Mouse (Mus musculus) neutrophil, adult 5-6 weeks (primary cell): ENCODE results near the gene Arhgap11a. TPM values are rescaled to one million over a fixed set of nuclear protein-coding genes. Genes with fewer than 3 reads are reported as not detected.

Source experiments
- ATAC-seq: fragments of 151-379, 151-347 bp; 2 replicates; pipeline ENCODE4 v1.8.0; 2017; ENCODE audit warnings: mild to moderate bottlenecking, moderate TSS enrichment; ENCODE audit not compliant: insufficient number of reproducible peaks, poor library complexity, low FRiP score, severe bottlenecking; ENCODE audit errors: extremely low read depth
- total RNA-seq: library from RNA; stranded (forward); fragments of 200-1000 nt; gene quantifications from 2 replicates; pipeline ENCODE4 v1.2.3, GENCODE M21; 2017

The Arhgap11a gene
- total RNA-seq, 1 experiment from 2014 or later: 21.6 TPM

DNA sequence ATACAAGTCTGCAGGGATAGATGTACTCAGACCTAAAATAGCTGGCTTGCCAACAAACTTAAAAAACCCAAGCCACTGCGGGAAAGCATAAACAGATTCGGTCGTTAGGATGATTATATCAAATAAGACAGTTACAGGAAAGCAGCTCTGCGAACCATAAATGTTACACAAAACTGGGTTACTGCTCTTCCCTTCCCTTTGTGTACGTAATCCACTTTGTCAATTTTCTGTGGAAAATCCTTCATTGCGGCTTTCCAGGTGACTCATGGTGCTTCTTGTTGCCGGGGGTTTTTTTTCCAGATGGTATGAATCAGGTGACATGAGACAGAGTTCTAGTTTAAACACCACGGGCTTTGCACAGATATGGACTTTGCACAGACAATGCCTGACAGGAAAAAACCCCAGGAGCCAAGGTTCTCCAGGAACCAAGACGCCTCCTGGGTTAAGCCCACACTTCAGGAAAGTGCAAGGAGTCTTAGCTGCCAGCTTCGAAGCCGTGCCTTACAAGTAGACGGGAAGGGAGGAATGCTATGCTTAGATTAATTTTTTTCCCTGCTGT lies 27.2 kb downstream of the Arhgap11a start:
- no peak for ATAC-seq

DNA sequence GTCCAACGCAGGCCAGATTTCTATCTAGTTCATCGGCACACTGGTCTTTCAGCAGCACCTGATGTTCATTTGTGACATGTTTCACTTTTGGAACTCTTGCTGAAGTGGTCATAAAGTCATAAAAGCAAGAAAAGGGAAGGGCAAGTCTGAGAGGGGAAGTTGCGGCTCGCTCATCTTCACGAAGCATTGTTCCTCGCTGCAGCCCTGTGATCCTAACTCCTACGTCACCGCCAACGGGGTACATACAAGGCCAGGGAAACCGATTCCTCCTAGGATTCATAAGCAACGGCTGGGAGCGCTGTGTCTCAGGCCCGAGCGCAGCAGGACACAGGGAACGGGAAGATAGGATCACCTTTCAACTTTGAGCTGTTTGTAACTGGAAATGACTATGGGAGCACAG lies 28.3 kb downstream of the Arhgap11a start:
- no peak for ATAC-seq

- no peak for ATAC-seq
Measured at GRCm38 (mm10) chr2:113817681-113818606, 30.5 kb downstream of the Arhgap11a start.

DNA sequence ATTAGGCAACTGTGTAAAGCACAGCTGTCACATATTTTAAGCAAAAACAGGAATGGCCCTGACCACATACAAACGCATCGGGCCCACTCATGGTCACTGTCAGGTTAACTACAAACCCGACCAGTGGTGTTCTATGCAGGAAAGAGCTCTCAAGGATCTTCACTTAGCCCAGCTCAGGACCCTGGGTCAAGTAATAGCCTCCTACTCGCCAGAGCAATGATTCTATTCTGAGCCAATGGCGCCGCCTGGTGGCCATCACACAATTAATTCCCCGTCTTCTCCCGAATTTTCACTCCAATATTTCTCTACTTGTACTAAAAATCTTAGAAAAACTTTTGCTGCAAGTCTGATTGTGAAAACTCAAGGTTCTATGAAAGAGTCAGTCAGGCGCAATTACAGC lies 40.8 kb downstream of the Arhgap11a start:
- ATAC-seq: no peak

- no peak for ATAC-seq
Measured at GRCm38 (mm10) chr2:113806851-113807577, 41.4 kb downstream of the Arhgap11a start.

DNA sequence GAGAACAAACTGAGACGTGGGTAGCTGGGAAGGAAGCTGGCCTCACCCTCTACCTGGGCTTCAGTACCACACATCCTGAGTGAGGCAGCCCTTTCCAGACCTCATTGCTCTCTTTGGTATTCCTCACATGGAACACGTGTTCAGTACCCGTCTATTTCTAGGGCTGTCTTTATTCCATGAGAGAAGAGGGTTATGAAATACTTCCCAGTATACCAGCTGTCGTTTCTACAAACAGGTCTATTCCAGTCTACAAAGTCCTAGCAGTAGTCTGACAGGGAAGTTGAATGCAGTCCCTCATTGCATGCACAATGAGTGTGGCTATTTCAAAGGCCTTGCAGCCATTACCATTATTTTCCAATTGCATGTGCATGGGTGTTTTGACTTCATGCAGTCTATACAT lies 42.7 kb downstream of the Arhgap11a start:
- no peak for ATAC-seq

DNA sequence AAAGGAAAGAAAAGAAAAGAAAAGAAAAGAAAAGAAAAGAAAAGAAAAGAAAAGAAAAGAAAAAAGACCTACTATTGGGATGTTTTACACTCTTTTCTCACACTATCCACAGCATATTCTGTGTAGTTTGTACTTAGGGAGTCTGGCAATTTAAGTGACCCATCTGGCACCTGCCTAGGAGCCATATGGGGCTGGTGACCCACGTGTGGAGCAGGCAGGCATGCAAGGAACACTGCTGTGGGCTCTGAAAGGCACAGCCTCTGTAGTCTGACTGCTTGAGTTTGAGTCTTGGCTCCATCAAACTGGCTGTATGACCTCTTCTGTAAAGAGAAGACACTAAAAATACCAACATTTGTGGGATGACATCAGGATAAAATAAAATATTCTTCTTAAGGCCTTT lies 44.7 kb downstream of the Arhgap11a start:
- no peak for ATAC-seq

DNA sequence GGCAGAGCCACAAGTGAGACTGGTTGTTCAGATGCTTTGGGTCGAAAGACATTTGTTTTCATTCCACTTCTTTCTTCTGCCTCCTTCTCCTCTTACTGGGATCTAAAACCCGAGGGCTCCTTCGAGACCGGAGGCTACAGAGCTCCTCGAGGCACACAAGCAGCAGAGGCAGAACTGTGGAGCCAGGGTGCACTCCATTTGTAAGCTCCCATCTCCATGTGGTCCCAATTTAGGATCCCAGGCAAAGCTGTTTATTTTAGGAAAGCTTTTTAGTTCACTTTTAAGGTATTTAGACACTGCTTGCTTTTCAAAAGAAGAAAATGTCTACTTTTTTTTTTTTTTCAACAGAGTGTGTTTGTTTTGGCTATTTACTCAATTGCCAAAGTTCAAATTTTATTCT lies 47.6 kb downstream of the Arhgap11a start:
- ATAC-seq: no peak

GRCm38 (mm10) chr2:113798605-113799004 lies 49.9 kb downstream of the Arhgap11a start:
- no peak for ATAC-seq

GRCm38 (mm10) chr2:113795186-113795585 lies 53.3 kb downstream of the Arhgap11a start:
- ATAC-seq: no peak

GRCm38 (mm10) chr2:113793521-113793920 lies 54.9 kb downstream of the Arhgap11a start:
- no peak for ATAC-seq

DNA sequence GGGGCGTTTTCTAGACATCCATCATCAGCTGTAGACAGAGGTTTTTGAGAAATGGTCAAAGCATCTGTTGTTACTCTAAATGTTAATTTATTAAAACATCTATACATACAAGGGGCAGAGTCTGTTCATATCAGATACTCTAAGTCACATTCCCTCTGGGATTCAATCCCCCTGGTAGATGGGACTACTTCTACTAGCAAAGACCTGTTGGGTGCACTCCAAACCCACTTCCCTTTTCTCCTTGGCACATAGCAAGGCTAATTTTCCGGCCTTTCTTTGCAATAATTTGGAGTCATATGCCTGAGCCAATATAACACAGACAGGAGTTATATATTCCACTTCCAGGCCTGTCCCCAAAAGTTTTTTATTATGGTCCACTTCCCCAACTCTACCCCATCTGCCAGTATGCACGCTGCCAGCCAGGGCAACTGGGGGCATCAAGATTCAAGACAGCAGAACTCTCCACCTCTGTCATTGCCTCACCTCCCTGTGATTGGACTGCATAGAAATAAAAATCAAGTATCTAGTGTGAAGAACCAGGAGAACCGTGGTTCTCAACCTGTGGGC lies 59.6 kb downstream of the Arhgap11a start:
- ATAC-seq: no peak

- no peak for ATAC-seq
Measured at GRCm38 (mm10) chr2:113787882-113788281, 60.6 kb downstream of the Arhgap11a start.

DNA sequence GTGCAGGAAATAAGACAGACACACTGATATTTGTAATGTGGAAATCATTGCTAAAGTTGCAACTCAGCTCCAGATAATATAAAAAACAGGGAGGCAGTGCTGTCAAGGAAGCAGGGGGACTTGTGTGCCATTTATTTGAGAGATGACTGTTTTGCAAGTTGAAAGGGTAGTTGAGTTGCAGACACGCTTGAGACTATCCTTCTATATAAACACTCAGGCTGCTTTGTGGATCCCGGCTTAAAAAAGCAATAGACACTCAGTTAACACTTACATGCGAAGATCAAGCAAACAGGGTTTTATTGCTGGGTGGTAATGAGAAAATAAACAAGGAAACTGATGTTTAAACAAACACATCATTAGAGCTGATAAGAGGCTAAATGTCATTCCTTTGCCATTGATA lies 63.6 kb downstream of the Arhgap11a start:
- ATAC-seq: no peak

- no peak for ATAC-seq
Measured at GRCm38 (mm10) chr2:113781521-113781920, 66.9 kb downstream of the Arhgap11a start.

Other genes starting within 250 kb of the Arhgap11a start
- gene Grem1, start 90.0 kb downstream of the Arhgap11a start, total RNA-seq: not detected in 2 replicates
- gene Scg5, start 19.5 kb downstream of the Arhgap11a start, total RNA-seq: 1.5 and 5.0 TPM in 2 replicates
- not detected in 2 replicates for gene Gjd2, start 165.0 kb upstream of the Arhgap11a start, total RNA-seq
- not detected in 2 replicates for gene Actc1, start 204.9 kb upstream of the Arhgap11a start, total RNA-seq